Mouse (Mus musculus): ENCODE data around the gene Lrrc57.
A peak's percentile ranks its signal among the peaks of the same experiment; 100 is the strongest.
"Not testable (repeated sequence)": the region's sequence is repeated elsewhere in the genome, so short reads cannot be mapped to it uniquely, and the experiment has no call there.

Gene Lrrc57

DNA sequence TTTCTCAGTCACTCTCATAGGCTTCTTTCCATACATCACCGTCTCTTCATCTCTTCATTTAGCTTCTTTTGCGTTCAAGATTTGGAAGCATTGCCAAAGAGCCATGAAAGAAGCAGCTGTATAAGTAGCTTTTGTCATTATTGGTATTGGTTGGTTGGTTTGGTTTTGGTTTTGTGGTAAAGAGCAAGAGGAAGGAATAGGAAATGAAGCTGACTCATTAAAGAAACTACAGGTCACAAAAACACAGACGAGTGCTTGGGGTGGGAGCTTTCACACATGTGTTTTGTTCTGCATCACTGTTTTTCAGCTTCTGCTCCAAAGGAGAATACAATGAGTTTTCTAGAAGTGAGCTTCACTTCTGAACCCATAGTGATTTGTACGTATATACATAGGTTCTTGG, 9.8 kb downstream of the Lrrc57 start:
- DNase-seq (ENCODE audit: low spot score) = no peak

DNA sequence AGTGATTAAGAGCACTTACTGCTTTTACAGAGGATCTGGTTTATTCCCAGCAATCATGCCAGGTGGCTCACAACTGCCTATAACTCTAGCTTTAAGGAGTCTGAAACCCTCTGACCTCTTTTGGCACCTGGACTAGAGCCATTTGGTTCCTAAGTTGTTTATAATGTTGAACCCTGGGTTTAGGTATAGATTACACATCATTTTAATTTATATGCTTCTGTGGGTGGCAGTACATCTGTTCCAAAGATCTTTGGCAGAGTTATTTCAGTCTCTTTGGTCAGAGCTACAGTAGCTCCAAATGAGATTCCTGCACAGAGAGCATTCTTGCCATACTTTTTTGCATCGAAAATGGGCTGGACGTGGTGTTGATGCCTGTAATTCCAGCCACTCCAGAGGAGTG, 11.6 kb downstream of the Lrrc57 start:
- no peak for DNase-seq (ENCODE audit: low spot score)

DNA sequence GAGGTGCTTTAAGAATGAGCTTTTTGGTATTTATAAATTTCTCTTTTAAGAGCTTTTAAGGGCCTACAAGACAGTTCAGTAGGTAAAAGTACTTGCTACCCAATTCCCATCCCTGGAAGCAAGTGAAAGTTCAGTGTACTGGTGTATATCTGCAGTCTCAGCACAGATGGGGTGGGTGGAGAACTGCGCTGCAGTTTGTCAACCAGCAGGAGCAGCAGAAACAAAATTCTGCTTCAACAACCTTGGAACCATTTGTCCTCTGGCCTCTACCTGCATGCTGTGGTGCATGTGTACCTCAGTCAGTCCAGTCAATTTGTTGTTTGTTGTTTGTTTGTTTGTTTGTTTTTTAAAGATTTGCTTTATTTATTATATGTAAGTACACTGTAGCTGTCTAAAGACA, 17.1 kb downstream of the Lrrc57 start:
- DNase-seq (ENCODE audit: low spot score) = no peak

DNA sequence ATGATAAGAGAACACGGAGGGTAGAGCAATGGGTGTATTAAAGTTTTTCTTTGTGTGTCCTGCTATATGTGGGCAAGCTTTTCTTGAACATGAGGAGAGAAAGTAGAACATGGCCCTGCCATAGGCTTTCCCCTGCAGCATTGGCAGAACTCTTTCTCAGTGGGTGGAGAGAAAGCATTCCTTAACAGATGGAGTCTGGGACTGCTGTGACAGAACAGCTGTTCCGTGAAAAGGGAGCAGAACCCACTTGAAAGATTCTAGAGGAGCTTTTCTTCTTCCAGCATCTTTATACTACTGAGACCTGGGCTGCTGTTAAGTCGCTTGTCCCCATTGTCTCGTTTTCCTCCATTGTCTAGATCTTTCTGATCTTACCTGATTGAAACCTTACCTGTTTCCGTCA, 19.6 kb downstream of the Lrrc57 start:
- no peak for DNase-seq (ENCODE audit: low spot score)

DNA sequence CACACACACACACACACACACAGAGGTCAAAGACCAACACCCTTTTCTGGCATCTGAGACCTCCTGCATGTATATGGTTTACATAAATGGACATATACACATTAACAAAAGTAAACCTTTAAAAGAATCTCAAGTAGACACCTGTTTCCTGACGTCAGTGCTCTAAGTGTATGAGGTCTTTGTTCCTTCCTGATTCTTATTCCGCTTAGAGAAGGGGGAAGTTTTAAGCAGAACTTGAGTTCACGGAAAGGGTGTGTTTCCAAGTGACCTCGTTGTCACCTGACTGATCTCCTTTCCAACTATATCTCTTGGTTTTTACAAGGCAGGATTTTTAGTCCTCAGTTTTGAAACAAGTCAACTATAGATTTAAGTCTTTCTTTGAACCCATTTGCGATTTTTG, 31.0 kb downstream of the Lrrc57 start:
- DNase-seq (ENCODE audit: low spot score) = no peak

DNA sequence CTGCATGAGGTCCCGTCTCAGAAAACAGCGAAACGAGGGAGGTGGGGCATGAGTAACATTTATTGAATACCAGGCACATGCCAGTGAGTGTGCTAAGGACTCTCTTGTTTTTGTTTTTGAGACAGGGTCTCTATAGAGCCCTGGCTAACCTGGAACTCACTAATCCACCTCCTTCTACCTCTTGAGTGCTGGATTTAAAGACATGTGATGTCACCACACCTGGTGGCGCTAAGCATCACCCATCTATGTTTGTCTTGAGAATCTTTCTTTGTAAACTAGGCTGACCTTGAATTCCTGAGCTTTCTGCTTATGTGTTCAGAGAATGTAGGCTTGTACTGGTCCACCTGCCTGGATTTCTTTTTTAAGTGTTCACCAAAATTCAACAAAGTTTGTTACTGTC, 31.5 kb downstream of the Lrrc57 start:
- DNase-seq (ENCODE audit: low spot score) = no peak

DNA sequence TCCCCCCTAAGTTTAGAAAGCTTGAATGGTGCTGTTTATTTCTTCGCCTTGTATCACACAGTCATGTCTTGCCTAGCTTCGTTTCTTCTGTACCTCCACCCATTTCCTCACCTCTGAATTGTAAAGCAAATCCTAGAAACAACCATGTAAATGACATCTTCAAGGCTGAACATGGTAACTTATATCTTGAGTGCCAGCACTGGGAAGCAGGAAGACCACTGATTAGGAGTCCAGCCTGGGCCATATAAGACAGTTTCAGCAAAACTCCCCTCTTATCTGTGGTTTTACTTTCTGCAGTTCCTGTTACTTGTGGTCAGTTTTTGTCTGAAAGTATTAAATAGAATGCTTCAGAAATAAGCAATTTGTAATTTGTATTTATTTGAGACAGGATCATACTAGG, 33.3 kb downstream of the Lrrc57 start:
- DNase-seq (ENCODE audit: low spot score) = no peak

DNA sequence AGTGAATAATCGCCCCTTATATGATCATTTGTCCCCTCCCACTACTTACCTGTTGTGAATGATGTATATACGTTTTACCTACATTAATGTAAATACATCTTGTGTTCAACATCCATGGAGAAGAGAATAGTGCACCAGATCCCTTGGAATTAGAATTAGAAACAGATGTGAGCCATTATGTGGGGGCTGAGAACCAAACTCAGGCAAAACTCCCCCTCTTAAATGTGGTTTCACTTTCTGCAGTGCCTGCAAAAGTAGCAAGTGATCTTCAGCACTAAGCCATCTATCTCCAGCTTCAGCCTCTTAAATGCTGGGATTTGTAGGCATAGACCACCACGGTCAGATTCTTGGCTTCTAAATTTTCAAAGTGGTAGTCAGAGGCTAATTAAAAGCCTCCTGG, 34.2 kb downstream of the Lrrc57 start:
- no peak for DNase-seq (ENCODE audit: low spot score)

DNA sequence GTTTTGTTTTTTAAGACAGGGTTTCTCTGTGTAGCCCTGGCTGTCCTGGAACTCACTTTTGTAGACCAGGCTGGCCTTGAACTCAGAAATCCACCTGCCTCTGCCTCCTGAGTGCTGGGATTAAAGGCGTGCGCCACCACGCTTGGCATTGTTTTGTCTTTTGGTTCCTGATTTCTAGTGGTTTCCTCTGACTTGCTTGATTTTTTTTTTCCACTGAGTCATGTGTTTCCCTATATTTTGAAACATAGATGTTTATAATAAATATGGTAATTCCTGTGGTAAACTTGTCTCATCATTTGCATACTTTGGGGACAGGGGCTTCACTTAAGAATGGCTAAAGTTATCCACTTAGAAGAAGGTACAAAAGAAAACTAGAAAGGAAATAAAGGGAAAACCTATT, 37.2 kb downstream of the Lrrc57 start:
- not testable (repeated sequence) for DNase-seq (ENCODE audit: low spot score)

DNA sequence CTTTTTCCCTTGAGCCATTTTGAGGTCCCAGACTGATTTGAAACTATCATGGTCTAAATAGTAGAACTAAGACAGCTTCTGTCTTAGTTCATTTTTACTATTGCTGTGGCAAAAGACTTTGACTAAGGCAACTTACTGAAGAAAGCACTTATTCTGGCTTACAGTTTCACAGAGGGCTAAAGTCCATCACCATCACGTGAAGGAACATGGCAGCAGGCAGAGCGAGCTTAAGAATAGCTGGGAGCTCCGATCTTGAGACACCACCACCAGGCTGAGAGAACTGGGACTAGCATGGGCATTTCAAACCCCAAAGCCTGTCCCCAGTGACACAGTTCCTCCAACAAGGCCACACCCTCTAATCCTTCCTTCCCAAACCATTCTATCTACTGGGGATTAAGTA, 38.2 kb downstream of the Lrrc57 start:
- DNase-seq (ENCODE audit: low spot score) = no peak

DNA sequence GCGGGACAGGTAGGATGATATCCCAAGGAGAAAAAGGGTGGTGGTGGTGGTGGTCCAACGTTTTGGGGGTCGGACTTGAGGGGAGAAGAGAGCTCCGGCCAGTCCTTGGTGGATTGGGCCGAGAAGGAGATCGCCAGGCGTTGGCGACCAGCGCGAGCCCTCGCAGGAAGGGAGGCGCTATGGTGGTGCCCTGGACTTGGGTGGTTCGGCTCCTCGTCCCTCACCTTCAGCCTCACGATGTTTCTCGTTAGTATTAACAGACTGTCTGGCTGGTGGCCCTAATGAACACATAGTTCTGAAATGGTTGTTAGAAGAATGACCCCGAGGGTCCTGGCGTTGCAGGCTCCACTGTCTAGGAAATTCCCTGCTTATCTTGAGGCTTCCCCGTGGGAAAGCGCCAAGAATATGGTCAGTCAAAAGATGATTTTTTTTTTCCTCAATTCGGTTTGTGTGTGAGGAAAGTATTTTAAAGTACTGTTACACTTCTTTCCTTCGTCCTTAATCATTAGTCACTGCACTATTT, 41.5 kb downstream of the Lrrc57 start:
- DNase-seq (ENCODE audit: low spot score) = no peak

DNA sequence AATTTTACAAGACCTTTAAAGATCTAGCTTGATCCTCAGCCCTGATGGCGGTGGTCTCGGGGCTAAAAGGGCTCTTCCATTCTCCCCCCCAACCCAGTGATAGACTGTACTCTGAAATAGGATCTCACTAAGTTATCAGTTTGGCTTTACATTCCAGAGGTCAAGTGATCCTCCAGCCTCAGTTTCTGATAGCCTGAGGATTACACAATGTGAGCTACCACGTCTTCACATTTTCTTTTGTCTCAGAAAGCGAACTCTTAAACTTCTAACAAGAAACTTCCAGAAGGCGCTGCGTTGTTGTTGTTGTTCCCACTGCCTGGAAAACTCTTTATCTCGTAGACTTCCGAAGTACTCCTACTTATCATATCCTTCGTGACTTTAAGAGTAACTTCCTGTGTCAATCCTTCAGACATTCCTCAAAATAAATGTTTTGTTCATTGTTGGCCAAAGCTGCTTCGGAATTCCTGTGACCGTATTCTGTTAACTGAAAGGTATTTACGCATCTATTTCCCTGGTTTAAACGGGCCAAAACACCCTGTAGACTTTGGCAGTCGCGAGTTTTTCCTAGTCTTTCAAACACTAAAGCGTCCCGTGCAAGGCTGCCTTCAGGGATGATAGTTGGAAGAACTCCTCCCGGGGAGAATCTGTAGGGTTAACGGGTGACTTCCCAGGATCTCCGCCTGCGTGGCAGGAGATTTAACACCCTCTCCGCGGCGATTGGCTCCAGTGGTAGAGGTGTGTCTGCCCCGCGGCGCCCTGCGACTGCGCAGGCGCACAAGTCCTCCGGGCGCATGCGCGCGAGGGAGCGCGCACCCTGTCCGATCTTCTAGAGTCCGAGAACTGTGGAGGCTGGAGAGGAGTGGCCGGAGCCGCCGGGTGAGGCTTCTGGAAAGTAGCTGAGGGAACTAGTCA, 42.2 kb downstream of the Lrrc57 start, which contains the start of gene Snap23:
Gene Snap23, plus strand, starts transcription at position 786 of the 912 bp plus-strand sequence.
- peak; percentile 96 for DNase-seq (ENCODE audit: low spot score)

DNA sequence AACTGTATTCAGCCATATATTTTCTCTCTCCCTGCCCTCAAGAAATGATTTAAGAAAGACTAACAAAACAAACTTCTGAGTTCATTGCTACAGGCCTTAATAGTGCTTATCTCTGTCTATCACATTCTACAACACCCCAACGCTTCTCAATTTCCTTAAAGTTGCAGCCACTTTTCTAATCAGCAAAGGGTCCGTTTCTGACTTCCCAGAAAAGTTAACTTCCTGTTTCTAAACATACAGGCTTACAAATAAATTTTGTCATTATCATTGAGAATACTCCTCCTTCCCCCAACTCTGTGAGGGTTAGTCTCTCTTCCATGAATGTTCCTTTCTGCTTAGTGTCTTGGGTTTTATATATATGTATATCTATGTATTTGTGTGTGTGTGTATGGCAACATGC, 44.0 kb downstream of the Lrrc57 start:
- DNase-seq (ENCODE audit: low spot score) = no peak

DNA sequence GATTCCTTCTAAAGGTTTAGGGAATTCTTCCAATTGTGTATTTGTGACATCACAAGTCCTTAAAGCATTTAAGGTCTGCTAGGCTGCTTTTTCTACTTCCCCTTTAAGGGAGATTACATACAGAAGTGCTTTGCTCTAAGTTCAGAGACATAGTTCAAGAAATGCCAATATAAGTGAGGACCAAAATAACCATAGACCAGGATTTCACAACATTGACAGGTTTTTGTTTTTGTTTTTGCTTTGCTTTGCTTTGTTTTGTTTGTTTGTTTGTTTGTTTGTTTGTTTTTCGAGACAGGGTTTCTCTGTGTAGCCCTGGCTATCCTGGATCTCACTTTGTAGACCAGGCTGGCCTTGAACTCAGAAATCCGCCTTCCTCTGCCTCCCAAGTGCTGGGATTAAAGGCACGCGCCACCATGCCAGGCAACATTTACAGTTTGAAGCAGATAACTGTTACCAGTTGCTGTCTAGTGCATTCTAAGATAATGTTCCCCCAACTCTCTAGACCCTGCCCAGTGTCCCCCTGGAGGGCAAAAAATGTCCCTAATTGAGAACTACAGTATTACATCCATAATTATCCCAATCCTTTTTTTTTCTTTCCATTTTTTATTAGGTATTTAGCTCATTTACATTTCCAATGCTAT, 44.7 kb downstream of the Lrrc57 start:
- DNase-seq (ENCODE audit: low spot score) = not testable (repeated sequence)

DNA sequence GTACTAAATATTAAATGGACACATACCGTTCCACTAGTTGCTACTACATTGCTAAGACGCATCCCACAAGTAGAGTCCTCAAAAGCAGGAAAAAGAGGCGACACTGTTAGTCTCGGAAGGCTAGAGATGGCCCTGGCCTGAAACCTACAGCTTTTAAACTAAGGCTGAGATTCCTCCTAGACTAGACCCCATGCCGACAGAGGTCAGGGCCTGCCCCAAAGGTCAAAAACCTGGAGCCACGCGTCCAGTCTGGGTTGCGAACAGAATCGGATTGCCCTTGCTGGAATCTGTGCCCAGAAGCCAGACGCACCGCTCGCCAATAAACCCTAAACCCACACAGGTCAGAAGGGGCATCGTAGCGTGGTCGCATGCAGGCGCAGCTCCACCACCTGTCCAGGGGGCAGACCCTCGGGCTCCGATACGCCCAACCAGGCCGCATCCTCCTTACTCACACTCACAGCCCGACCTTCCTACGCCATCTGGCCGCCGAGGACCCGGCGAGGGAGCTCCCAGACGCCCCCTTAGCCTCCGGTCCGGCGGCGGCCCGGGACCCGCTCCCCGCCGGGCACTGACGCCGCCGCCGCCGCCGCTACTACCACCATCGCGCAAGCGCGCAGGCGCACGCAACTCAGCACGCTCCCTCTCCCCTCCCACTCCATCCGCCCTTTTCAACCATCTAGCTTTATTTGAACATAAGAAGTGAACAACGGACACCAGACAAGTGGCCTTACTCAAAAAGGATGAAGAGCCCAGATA, 45.9 kb downstream of the Lrrc57 start, which contains the start of gene Zfp106:
Gene Zfp106, minus strand, starts transcription at position 609 of the 756 bp plus-strand sequence.
- DNase-seq (ENCODE audit: low spot score) = peak; percentile 89

DNA sequence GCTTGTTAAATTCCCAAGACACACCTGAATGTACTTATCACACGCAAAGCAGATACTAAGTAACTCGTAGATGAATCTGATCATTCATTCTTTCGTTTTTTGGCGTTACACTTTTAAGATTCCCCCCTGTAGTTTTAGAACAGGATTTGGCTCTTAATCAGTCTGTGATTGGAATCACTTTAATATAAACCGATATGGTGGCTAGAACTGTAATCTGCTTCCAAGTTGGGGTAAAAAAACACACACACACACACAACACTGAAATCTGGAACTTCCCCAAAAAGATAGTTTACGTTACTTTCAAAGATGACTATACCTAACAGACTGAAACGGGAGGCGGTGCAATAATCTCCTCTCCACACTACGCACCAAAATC, 46.5 kb downstream of the Lrrc57 start:
- DNase-seq (ENCODE audit: low spot score) = no peak

DNA sequence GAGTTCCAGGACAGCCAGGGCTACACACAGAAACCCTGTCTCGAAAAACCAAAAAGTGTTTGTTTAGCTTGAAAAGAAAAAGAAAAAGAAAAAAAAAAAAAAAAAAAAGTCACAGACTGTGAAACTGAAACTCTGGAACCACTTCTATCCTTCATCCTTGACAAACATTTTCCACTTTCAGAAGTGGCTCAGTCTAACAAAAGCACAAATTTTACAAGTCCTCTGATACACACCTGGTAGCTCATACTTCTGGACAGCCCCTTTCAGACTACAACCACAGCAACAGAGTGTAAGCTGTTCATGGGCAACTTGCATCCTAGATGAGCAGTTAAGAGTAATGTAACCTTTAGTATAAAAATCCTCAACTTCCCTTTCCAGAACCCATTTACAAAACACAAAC, 47.8 kb downstream of the Lrrc57 start:
- DNase-seq (ENCODE audit: low spot score) = no peak

DNA sequence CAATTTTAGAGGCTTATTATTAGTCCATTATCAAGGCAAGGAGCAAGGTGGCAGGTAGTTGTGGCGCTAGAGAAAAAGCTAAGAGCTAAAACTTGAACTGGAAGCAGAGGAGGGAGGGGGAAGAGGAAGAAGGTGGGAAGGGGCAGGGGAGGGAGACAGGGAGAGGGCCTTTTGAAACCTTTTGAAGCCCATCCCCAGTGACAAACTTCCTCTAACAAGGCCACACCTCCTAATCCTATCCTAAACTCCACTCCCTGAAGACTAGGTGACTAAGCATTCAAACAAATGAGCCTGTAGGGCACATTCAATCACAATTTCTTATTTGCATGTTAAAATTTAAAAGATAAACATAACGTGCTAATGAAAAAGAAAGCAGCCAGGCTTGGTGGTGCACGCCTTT, 50.5 kb downstream of the Lrrc57 start:
- no peak for DNase-seq (ENCODE audit: low spot score)

DNA sequence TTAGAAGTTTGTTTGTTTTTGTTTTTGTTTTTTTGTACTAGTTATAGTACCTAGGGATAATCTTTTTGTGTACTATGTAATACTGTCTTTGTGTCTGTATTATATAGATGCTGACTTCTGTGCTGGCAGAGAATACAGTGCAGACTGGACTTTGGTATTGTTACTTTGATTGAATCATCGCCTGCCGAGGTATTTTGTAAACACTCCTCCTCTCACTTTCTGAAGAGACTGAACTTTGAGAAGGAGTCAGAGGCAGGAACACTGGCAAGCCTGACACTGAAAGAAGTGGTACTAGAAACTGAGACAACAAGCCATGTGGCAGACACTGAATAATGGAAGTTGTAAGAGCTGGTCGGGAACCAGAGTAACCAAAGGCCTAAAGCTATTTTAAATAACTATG, 52.5 kb downstream of the Lrrc57 start:
- DNase-seq (ENCODE audit: low spot score) = no peak
